Mouse (Mus musculus) CD4-positive, CD25-positive, alpha-beta regulatory T cell, adult 2 months (primary cell): Measurements from ENCODE around the gene A26c2.

Source experiments
- DNase-seq: peaks from one replicate; pipeline ENCODE4 v3.0.0-alpha.2; 2012; ENCODE audit warnings: low read depth, low spot score

A26c2 gene

GRCm38 (mm10) chr7:62823573-62823972 lies at the start of gene A26c2:
A26c2 (minus strand) TSS chr7:62823673.
- no peak for DNase-seq

- DNase-seq, result no peak
Observed at GRCm38 (mm10) chr7:62851471-62851870, 28.0 kb upstream of the A26c2 start.
